ENCODE assay signal across 29 mouse cellular contexts in genomic region chr11:67903756-67904155, GRCm38 (mm10). TPM values are rescaled to one million over a fixed set of nuclear protein-coding genes. Genes with fewer than 3 reads are reported as not detected.
"Had no signal": no experiment of that assay in that cellular context is flagged by ENCODE, and none has a peak within 500 bp of the region (broad histone marks: within the 10 kb centered on the region; RNA-seq: fewer than 3 reads in every experiment).

No protein-coding gene starts in this region.

- H3K9ac ChIP-seq: embryonic facial prominence, embryonic 12.5 days; embryonic facial prominence, embryonic 13.5 days; embryonic facial prominence, embryonic 15.5 days; forebrain, embryonic 12.5 days; forebrain, embryonic 15.5 days; forebrain, postnatal 0 days had no signal

- ATAC-seq: forebrain, embryonic 14.5 days; forebrain, embryonic 15.5 days; forebrain, postnatal 0 days had no signal

- H3K4me1 ChIP-seq: embryonic facial prominence, embryonic 10.5 days; embryonic facial prominence, embryonic 12.5 days; embryonic facial prominence, embryonic 13.5 days; embryonic facial prominence, embryonic 15.5 days; forebrain, embryonic 10.5 days; forebrain, embryonic 12.5 days; forebrain, embryonic 15.5 days; heart, embryonic 10.5 days had no signal

- H3K4me3 ChIP-seq: embryonic facial prominence, embryonic 10.5 days; embryonic facial prominence, embryonic 12.5 days; embryonic facial prominence, embryonic 13.5 days; embryonic facial prominence, embryonic 15.5 days; erythroblast, embryonic 14.5 days; forebrain, embryonic 10.5 days; forebrain, embryonic 12.5 days; forebrain, embryonic 15.5 days; gastrocnemius, adult 2 months; heart, adult 2 months; heart, embryonic 10.5 days had no signal

- H3K27ac ChIP-seq: embryonic facial prominence, embryonic 10.5 days; embryonic facial prominence, embryonic 12.5 days; embryonic facial prominence, embryonic 13.5 days; embryonic facial prominence, embryonic 15.5 days; forebrain, embryonic 10.5 days; forebrain, embryonic 12.5 days; forebrain, embryonic 15.5 days; gastrocnemius, adult 2 months; heart, adult 2 months; heart, embryonic 10.5 days had no signal

- H3K9me3 ChIP-seq: embryonic facial prominence, embryonic 10.5 days; embryonic facial prominence, embryonic 12.5 days; embryonic facial prominence, embryonic 13.5 days; embryonic facial prominence, embryonic 15.5 days; forebrain, embryonic 10.5 days; forebrain, embryonic 12.5 days; forebrain, embryonic 15.5 days; heart, embryonic 10.5 days had no signal

- H3K4me2 ChIP-seq: embryonic facial prominence, embryonic 12.5 days; embryonic facial prominence, embryonic 13.5 days; embryonic facial prominence, embryonic 15.5 days; forebrain, embryonic 12.5 days; forebrain, embryonic 15.5 days had no signal

- H3K27me3 ChIP-seq: embryonic facial prominence, embryonic 13.5 days; embryonic facial prominence, embryonic 15.5 days; forebrain, embryonic 12.5 days; forebrain, embryonic 15.5 days had no signal

- H3K36me3 ChIP-seq: embryonic facial prominence, embryonic 10.5 days; embryonic facial prominence, embryonic 12.5 days; embryonic facial prominence, embryonic 13.5 days; embryonic facial prominence, embryonic 15.5 days; forebrain, embryonic 10.5 days; forebrain, embryonic 12.5 days; forebrain, embryonic 15.5 days; heart, embryonic 10.5 days had no signal

- DNase-seq: cerebellum, adult 8-10 months; cerebellum, adult 9-10 months; cerebellum, adult 9-11 months; cerebellum, postnatal 10 days; cerebellum, postnatal 14 days; cerebellum, postnatal 25 days; cerebellum, postnatal 36 days; embryo, embryonic 11 days; forebrain, postnatal 0 days; gastrocnemius, adult 2 months; gastrocnemius, postnatal 10 days; gastrocnemius, postnatal 14 days; gastrocnemius, postnatal 25 days; gastrocnemius, postnatal 36 days; heart, adult 11 months; heart, adult 18-20 months; heart, adult 2 months had no signal

RNA-seq across cellular contexts. Expression of gene Usp43, which starts 18.2 kb away (rescaled TPM):
- total RNA-seq: common myeloid progenitor, adult 5-6 weeks; granulocyte monocyte progenitor cell, adult 5-6 weeks had no signal
- polyA plus RNA-seq: erythroblast, embryonic 14.5 days had no signal
